Mouse (Mus musculus): Measurements from ENCODE around the gene Sox15. TPM values are rescaled to one million over a fixed set of nuclear protein-coding genes. Genes with fewer than 3 reads are reported as not detected.
"Not testable (repeated sequence)": the region's sequence is repeated elsewhere in the genome, so short reads cannot be mapped to it uniquely, and the experiment has no call there.

Sox15 gene
- polyA plus RNA-seq, 1 experiment from 2014 or later: 0.30 TPM

DNA sequence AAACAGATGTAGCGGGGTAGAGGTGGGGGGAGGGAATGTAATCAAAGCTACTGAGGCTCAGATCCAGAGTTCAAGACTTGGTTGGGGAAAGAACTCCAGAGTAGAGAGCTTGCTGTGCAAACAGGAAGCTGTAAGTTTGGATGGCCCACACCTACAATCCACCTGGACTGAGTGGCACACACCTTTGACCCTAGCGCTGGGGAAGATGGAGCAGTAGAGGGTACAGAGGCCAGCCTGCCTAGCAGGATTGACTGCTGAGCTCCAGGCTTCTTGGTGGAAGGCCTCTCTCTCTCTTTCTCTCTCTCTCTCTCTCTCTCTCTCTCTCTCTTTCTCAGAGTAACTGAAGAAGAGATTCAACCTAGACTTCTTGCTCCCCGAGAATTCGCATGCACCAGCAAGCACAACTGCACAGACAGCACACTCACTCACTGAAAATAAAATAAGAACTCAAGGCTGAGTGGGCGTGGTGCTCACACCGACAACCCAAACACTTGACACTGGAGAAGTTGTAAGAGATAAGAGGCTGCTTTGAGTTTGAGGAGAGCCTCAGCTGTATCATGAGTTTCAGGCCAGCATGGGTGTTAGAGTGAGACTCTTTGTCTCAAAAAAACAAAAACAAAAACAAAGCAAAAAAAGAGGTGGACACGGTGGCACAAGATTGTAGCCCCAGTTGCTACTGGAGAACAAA is 34.6 kb upstream of the Sox15 start:
- no peak overlapping the region for H3K9ac ChIP-seq
- H3K27ac ChIP-seq: no peak overlapping the region
- H3K36me3 ChIP-seq: no peaks in the 10 kb centered on the region
- no peak overlapping the region for H3K4me3 ChIP-seq
- H3K4me2 ChIP-seq (replicated peaks): no peak overlapping the region
- peaks cover 12% of the 10 kb centered on the region for H3K4me1 ChIP-seq
- no peaks in the 10 kb centered on the region for H3K9me3 ChIP-seq
- ATAC-seq (ENCODE audit: low FRiP score, low read depth): no peak
- 86% methylated on average over 7 of the region's 7 CpGs for WGBS
- 0 out of 2 replicates have a peak, but pooled peaks cover under 1% of the 10 kb centered on the region for H3K27me3 ChIP-seq (replicated peaks)

DNA sequence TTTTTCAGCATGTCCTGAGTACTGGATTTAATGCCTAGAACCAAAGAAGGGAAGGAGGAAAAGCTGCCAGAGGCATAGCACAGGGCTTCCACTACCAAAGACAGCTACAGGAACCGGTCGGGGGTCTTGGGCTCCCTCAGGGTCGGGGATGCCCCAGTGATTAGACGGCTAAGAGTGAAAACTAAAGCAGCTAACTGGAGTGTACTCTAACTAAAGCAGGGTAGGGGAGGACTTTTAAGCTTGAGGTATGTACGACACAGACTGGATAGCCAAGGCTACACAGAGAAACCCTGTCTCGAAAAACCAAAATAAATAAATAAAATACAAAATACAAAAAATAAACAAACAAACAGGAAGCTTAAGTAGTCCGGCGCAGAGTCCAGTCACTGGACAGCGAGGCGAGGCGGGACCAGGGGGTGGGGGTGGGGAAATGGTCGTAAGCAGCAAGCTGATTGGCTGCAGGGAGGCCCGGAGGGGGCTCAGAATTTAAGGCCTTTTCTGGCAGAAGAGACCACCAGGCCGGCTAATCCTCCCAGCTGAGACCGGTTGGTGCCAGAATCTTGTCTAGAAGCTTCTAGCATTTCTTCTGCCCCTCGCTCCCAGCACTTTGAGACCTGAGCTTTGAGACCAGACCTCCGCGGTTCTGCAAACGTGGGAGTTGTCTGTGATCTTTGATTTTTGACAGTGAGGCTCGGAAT is 33.4 kb upstream of the Sox15 start, which contains the start of gene Sat2:
Gene Sat2, plus strand, starts transcription at position 454 of the 698 bp plus-strand sequence.
- H3K9me3 ChIP-seq: no peaks in the 10 kb centered on the region
- peak; percentile 90 for ATAC-seq (ENCODE audit: low FRiP score, low read depth)

DNA sequence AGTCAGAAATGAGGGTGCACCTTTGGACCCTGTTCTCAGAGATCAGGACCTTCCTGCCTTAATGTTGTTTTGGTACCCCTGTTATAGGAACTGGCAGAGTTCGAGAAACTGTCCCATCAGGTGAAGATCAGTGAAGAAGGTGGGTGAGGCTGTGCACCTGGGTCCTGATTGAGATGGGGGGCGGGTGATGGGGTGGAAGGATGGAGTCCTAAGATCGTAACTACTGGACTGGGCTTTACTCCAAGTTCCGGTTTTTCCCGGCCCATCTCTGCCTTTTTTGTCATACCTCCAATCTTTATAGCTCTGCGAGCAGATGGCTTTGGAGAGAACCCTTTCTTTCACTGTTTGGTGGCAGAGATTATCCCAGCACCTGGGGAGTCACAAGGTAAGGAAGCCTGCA is 32.7 kb upstream of the Sox15 start:
- Histone ChIP-seq H3K9me3 (no peaks in the 10 kb centered on the region), H3K27me3 (replicated peaks) (no peaks in the 10 kb centered on the region), H3K4me3 (peak overlapping the region; percentile 43), H3K9ac (peak overlapping the region; percentile 68), H3K4me2 (replicated peaks) (peak overlapping the region; percentile 75), H3K36me3 (no peaks in the 10 kb centered on the region), H3K4me1 (peaks cover 12% of the 10 kb centered on the region), H3K27ac (no peak overlapping the region)
- WGBS: 51% methylated on average over 6 of the region's 6 CpGs
- 0 out of 2 replicates have a peak, but pooled peaks have one; percentile 13 for ATAC-seq (ENCODE audit: low FRiP score, low read depth)

More for the DNA sequence above, 33.4 kb upstream of the Sox15 start, which contains the start of gene Sat2:
- Histone ChIP-seq H3K4me2 (replicated peaks) (peak within 1 kb of the TSS; percentile 75), H3K9ac (peak within 1 kb of the TSS; percentile 68), H3K4me3 (peak within 1 kb of the TSS; percentile 43), H3K27me3 (replicated peaks) (no peaks in the 10 kb centered on the region), H3K36me3 (no peaks in the 10 kb centered on the region), H3K4me1 (peaks cover 12% of the 10 kb centered on the region), H3K27ac (no peak within 1 kb of the TSS; the same call in 1 of the 2 replicates)
- 1% methylated on average over 20 of the region's 20 CpGs for WGBS

DNA sequence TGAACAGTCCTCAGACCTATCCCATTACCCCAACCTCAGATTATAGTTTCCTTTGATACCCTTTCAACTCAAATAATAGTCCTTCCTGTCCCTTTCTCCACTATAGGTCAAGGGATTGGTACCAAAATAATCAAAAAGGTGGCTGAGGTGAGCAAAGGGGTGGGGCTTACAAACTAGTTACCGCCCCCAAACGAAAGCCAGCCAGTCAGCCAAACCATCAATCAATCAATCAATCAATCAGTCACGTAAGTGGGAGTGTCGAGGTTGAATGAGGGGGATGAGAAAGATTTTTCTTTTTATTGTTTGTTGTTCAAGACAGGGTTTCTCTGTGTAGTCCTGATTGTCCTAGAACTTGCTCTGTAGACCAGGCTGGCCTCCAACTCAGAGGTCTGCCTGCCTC is 32.1 kb upstream of the Sox15 start:
- no peak overlapping the region for H3K9ac ChIP-seq
- no peaks in the 10 kb centered on the region for H3K9me3 ChIP-seq
- H3K27me3 ChIP-seq (replicated peaks): no peaks in the 10 kb centered on the region
- H3K36me3 ChIP-seq: no peaks in the 10 kb centered on the region
- 60% methylated on average over 4 of the region's 4 CpGs for WGBS
- ATAC-seq (ENCODE audit: low FRiP score, low read depth): no peak
- no peak overlapping the region for H3K27ac ChIP-seq
- H3K4me3 ChIP-seq: no peak overlapping the region
- peaks cover 12% of the 10 kb centered on the region for H3K4me1 ChIP-seq
- H3K4me2 ChIP-seq (replicated peaks): peak overlapping the region; percentile 75

DNA sequence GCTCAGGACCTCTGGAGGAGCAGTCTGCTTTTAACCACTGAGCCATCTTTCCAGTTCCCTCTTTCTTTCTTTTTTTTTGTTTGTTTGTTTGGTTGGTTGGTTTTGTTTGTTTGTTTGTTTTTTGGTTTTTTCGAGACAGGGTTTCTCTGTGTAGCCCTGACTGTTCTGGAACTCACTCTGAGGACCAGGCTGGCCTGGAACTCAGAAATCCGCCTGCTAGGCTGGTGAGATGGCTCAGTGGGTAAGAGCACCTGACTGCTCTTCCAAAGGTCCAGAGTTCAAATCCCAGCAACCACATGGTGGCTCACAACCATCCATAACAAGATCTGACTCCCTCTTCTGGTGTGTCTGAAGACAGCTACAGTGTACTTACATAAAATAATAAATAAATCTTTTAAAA is 30.8 kb upstream of the Sox15 start:
- not testable (repeated sequence) for H3K4me3 ChIP-seq; H3K9me3 ChIP-seq; ATAC-seq (ENCODE audit: low FRiP score, low read depth); H3K27ac ChIP-seq; H3K9ac ChIP-seq; H3K36me3 ChIP-seq; H3K4me2 ChIP-seq (replicated peaks); H3K27me3 ChIP-seq (replicated peaks)
- H3K4me1 ChIP-seq: peaks cover 12% of the 10 kb centered on the region
- 76% methylated on average over 2 of the region's 2 CpGs for WGBS

DNA sequence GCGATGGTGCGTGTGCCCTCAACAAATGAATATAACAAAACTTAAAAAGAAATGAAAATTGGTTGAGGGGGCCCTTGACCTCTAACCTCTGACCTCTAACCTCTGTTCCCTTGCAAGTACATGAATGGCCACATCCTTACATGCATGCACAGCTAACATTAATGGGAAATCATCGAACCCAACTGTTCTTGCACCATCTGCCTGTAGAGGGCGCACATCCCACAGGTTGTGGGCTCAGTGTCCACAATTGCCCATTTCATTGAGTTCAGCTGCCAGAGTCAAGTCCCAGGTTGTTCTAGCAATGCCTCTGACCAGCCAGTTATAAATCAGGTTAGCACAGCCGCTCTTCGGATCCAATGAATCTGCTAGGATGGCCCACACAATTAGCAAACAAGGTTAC is 26.8 kb upstream of the Sox15 start:
- no peaks in the 10 kb centered on the region for H3K9me3 ChIP-seq
- no peak overlapping the region for H3K4me3 ChIP-seq
- no peak overlapping the region for H3K4me2 ChIP-seq (replicated peaks)
- H3K27ac ChIP-seq: no peak overlapping the region
- no peak overlapping the region for H3K9ac ChIP-seq
- WGBS: 32% methylated on average over 6 of the region's 6 CpGs
- H3K36me3 ChIP-seq: no peaks in the 10 kb centered on the region
- no peak for ATAC-seq (ENCODE audit: low FRiP score, low read depth)
- H3K27me3 ChIP-seq (replicated peaks): no peaks in the 10 kb centered on the region
- H3K4me1 ChIP-seq: 0 out of 2 replicates have a peak, but pooled peaks cover 3% of the 10 kb centered on the region

DNA sequence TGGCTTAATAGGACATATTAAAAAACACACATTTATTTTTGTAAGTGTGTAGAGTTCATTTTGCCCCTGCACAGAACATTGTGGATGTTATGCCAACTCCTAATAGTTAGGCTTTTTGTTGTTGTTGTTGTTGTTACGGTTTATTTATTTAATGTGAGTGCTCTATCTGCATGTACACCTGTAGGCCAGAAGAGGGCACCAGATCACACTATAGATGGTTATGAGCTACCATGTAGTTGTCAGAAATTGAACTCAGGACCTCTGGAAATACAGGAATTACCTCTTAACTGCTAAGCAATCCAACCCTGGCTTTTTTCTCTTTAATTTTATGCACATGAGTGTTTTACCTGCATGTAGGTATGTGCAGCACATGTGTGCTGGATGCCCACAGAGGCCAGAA is 25.3 kb upstream of the Sox15 start:
- no peak overlapping the region for H3K27ac ChIP-seq
- H3K9ac ChIP-seq: no peak overlapping the region
- no peaks in the 10 kb centered on the region for H3K9me3 ChIP-seq
- H3K4me2 ChIP-seq (replicated peaks): no peak overlapping the region
- H3K4me3 ChIP-seq: no peak overlapping the region
- H3K27me3 ChIP-seq (replicated peaks): no peaks in the 10 kb centered on the region
- no peak for ATAC-seq (ENCODE audit: low FRiP score, low read depth)
- H3K36me3 ChIP-seq: no peaks in the 10 kb centered on the region
- peaks cover 15% of the 10 kb centered on the region for H3K4me1 ChIP-seq
- 75% methylated on average over 1 of the region's 1 CpGs for WGBS

DNA sequence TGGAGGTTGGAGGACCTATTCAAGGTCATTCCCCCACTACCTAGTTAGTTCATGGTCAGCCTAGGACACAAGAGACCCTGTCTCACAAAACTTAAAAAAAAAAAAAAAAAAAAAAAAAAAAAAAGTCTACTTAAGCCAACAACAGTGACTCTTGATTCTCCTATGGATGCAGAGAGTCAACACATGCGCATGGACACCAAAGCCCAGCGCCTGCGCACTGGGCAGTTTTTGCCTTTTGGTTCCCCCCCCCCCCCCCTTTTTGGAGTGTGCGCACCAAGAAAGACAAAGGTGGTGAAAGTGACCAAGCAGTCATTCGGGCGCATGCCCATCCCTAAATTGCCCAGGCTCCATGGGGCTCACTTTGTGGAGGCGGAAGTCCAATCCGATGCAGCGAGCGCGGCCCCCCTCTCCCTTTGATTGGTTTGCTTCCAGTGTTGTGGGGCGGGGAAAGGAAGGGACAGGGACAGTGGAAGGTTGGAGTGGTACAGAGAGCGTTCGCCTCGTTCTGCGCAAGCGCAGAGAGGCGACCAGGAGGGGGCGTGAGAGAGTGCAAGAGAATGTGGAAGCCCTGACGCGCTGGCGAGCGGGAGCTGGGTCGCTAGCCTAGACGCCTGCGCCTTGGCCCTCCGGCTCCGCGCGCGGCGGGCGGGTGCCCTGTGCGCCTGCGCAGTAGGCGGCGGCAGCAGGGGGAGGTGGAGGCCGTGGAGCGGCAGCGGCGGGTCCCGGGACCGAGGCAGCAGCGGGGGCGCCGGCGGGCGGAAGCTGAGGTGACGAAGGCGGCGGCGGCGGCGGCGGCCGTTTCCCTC is 22.6 kb upstream of the Sox15 start, which contains the start of gene Fxr2:
Gene Fxr2, plus strand, starts transcription at position 707 of the 806 bp plus-strand sequence.
- Histone ChIP-seq H3K9me3 (no peaks in the 10 kb centered on the region), H3K36me3 (peaks cover 3% of the 10 kb centered on the region; the same call in 1 of the 2 replicates), H3K9ac (peak within 1 kb of the TSS; percentile 91), H3K27me3 (replicated peaks) (no peaks in the 10 kb centered on the region), H3K27ac (peak within 1 kb of the TSS; percentile 95), H3K4me3 (peak within 1 kb of the TSS; percentile 89), H3K4me1 (peaks cover 28% of the 10 kb centered on the region), H3K4me2 (replicated peaks) (peak within 1 kb of the TSS; percentile 75)
- ATAC-seq (ENCODE audit: low FRiP score, low read depth): peak; percentile 98
- under 1% methylated on average over 51 of the region's 56 CpGs for WGBS

DNA sequence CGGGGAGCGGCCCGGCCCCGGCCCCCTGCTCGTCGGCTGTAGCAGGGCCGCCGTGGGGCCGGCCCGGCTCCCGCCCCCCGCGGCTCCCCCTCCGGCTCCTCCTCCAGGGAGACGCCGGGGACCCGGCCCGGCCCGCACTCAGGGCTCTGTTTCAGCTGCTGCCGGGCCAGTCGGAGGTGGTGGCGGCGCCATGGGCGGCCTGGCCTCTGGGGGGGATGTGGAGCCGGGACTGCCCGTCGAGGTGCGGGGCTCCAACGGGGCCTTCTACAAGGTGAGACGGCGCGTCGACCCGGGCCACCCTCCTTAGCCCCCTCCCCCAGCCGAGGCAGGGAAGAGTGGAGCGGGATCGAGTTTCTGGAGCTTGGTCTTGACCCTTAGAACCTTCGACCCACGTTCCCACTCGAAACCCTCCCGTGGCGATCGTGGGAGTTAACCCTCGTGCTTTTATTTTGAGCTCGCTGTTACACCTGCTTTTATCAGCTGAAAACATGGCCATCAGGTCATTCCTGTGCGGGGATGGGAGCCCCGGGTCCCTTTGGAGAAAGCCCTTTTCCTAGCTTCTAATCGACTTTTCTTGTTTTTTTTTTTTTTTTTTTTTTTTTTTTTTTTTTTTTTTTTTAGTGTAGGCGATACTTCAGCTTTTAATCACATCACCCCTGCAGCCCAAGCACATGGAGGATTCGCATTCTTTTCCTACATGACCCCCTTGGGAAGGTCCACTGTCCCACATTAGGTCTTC is 21.8 kb upstream of the Sox15 start:
- H3K4me2 ChIP-seq (replicated peaks): peak overlapping the region; percentile 75
- peaks cover 28% of the 10 kb centered on the region for H3K4me1 ChIP-seq
- no peaks in the 10 kb centered on the region for H3K9me3 ChIP-seq
- ATAC-seq (ENCODE audit: low FRiP score, low read depth): peak; percentile 56
- H3K27ac ChIP-seq: peak overlapping the region; percentile 95
- H3K9ac ChIP-seq: peak overlapping the region; percentile 91
- WGBS: 1% methylated on average over 49 of the region's 50 CpGs
- H3K36me3 ChIP-seq: peaks cover 6% of the 10 kb centered on the region; the same call in 1 of the 2 replicates
- H3K27me3 ChIP-seq (replicated peaks): no peaks in the 10 kb centered on the region
- peak overlapping the region; percentile 89 for H3K4me3 ChIP-seq

DNA sequence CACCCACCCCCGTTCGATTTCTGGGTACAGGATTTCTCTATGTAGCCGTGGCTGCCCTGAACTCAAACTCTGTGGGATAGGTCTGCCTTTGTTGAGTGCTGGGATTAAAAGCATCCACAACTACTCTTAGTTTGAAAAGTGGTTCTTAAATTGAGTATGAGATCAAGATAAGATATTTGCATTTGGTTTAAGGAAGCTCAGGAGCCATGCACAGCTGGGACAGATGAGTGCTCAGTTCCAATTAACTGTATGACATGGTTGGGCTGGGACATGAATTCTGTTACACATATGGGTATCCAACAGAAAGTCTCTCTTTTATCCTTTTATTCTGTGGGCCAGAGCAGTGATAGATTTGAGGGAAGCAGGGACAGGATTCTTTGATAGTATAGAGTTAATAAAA is 19.6 kb upstream of the Sox15 start:
- no peak for ATAC-seq (ENCODE audit: low FRiP score, low read depth)
- Histone ChIP-seq H3K9me3 (no peaks in the 10 kb centered on the region), H3K9ac (no peak overlapping the region), H3K4me3 (no peak overlapping the region), H3K4me2 (replicated peaks) (peak overlapping the region; percentile 75), H3K27me3 (replicated peaks) (no peaks in the 10 kb centered on the region), H3K4me1 (peaks cover 28% of the 10 kb centered on the region), H3K36me3 (peaks cover 22% of the 10 kb centered on the region), H3K27ac (no peak overlapping the region)
- 93% methylated on average over 3 of the region's 3 CpGs for WGBS

DNA sequence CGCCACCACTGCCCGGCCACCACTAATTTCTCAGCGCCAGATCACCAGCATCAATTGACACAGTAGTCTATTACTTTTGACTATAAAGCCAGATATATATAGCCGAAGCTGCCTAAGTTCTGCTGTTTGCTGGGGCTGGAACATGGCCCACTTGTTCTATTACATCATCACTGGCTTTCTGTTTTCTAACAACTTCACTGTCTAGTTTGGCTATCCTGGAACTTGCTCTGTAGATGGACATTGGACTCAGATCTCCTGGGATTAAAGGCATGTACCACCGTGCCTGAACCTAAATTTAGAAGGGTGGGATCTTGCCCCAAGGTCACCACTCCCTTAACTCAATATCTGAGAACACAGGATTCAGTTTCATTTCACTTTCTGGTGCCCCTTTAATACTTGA is 9.3 kb upstream of the Sox15 start:
- Histone ChIP-seq H3K4me3 (no peak overlapping the region), H3K27me3 (replicated peaks) (no peaks in the 10 kb centered on the region), H3K9me3 (no peaks in the 10 kb centered on the region), H3K9ac (no peak overlapping the region), H3K36me3 (peaks cover 88% of the 10 kb centered on the region), H3K27ac (no peak overlapping the region), H3K4me2 (replicated peaks) (no peak overlapping the region), H3K4me1 (no peaks in the 10 kb centered on the region)
- WGBS: 97% methylated on average over 5 of the region's 5 CpGs
- no peak for ATAC-seq (ENCODE audit: low FRiP score, low read depth)

Data from neural tube, embryonic 12.5 days (tissue).